Mouse (Mus musculus) macrophage (primary cell): ENCODE measurements around the gene Tbx2. TPM values are rescaled to one million over a fixed set of nuclear protein-coding genes. Genes with fewer than 3 reads are reported as not detected.

Experiments used
- H3K27ac ChIP-seq: fragments of 350-480 bp; formaldehyde crosslinking; 2 replicates; pipeline ENCODE4 v1.9.0; 2021
- H3K36me3 ChIP-seq: fragments of 350-480 bp; formaldehyde crosslinking; 2 replicates; pipeline ENCODE4 v1.9.0; 2021; ENCODE audit errors: inconsistent target
- H3K4me3 ChIP-seq: fragments of 350-480 bp; formaldehyde crosslinking; 2 replicates; pipeline ENCODE4 v1.9.0; 2021; ENCODE audit errors: inconsistent target
- H3K79me2 ChIP-seq: fragments of 350-480 bp; formaldehyde crosslinking; 2 replicates; pipeline ENCODE4 v1.9.0; 2021; ENCODE audit errors: inconsistent target
- WGBS: methylation state at CpG from one replicate; pipeline ENCODE4 v1.1.7; 2026; ENCODE audit warnings: inconsistent platforms; ENCODE audit not compliant: missing documents; 5-methylcytosine and 5-hydroxymethylcytosine counted together
- polyA plus RNA-seq: library from polyadenylated mRNA; stranded (reverse); fragments of 250-400 nt; gene quantifications from 3 replicates; pipeline ENCODE4 v1.2.4, GENCODE M21; 2018; ENCODE audit warnings: inconsistent platforms

Gene Tbx2
- polyA plus RNA-seq, 1 experiment from 2014 or later, result not detected

GRCm38 (mm10) chr11:85864363-85864762 is 32.0 kb downstream of the Tbx2 start:
- 51% methylated on average over 7 of the region's 7 CpGs for WGBS
- H3K36me3 ChIP-seq, result no peaks in the 10 kb centered on the region

GRCm38 (mm10) chr11:85876059-85876788 is 43.9 kb downstream of the Tbx2 start:
- 83% methylated on average over 24 of the region's 24 CpGs for WGBS
- Histone ChIP-seq H3K4me3 (no peak overlapping the region), H3K79me2 (no peaks in the 10 kb centered on the region), H3K36me3 (no peaks in the 10 kb centered on the region), H3K27ac (no peak overlapping the region)

More at GRCm38 (mm10) chr11:85864363-85864762, 32.0 kb downstream of the Tbx2 start:
- H3K79me2 ChIP-seq, result no peaks in the 10 kb centered on the region
- no peak overlapping the region for H3K27ac ChIP-seq
- no peak overlapping the region for H3K4me3 ChIP-seq

- WGBS, result 100% methylated on average over 4 of the region's 4 CpGs
- Histone ChIP-seq H3K4me3 (no peak overlapping the region), H3K36me3 (no peaks in the 10 kb centered on the region), H3K79me2 (no peaks in the 10 kb centered on the region), H3K27ac (no peak overlapping the region)
These were observed 52.1 kb downstream of the Tbx2 start for GRCm38 (mm10) chr11:85884498-85884897.

GRCm38 (mm10) chr11:85885665-85886428 is 53.5 kb downstream of the Tbx2 start, which contains the start of gene Tbx4:
Gene Tbx4 (plus strand): TSS chr11:85886422.
- no peaks in the 10 kb centered on the region for H3K79me2 ChIP-seq
- no peak within 1 kb of the TSS for H3K4me3 ChIP-seq
- H3K27ac ChIP-seq, result no peak within 1 kb of the TSS
- H3K36me3 ChIP-seq, result no peaks in the 10 kb centered on the region
- WGBS, result 59% methylated on average over 27 of the region's 28 CpGs

GRCm38 (mm10) chr11:85886429-85886785 is 54.1 kb downstream of the Tbx2 start:
- no peaks in the 10 kb centered on the region for H3K79me2 ChIP-seq
- no peak overlapping the region for H3K27ac ChIP-seq
- no peak overlapping the region for H3K4me3 ChIP-seq
- 20% methylated on average over 20 of the region's 22 CpGs for WGBS
- no peaks in the 10 kb centered on the region for H3K36me3 ChIP-seq

- Histone ChIP-seq H3K4me3 (no peak overlapping the region), H3K79me2 (no peaks in the 10 kb centered on the region), H3K27ac (no peak overlapping the region), H3K36me3 (no peaks in the 10 kb centered on the region)
- WGBS, result 49% methylated on average over 6 of the region's 6 CpGs
These were observed 54.9 kb downstream of the Tbx2 start for GRCm38 (mm10) chr11:85887273-85887672.

- Histone ChIP-seq H3K27ac (no peak overlapping the region), H3K79me2 (no peaks in the 10 kb centered on the region), H3K4me3 (no peak overlapping the region), H3K36me3 (no peaks in the 10 kb centered on the region)
- WGBS, result 16% methylated on average over 17 of the region's 17 CpGs
These were observed 55.6 kb downstream of the Tbx2 start for GRCm38 (mm10) chr11:85887801-85888450.

- Histone ChIP-seq H3K27ac (no peak overlapping the region), H3K4me3 (no peak overlapping the region), H3K36me3 (no peaks in the 10 kb centered on the region), H3K79me2 (no peaks in the 10 kb centered on the region)
- 8% methylated on average over 26 of the region's 26 CpGs for WGBS
These were observed 56.2 kb downstream of the Tbx2 start for GRCm38 (mm10) chr11:85888451-85888961.

GRCm38 (mm10) chr11:85889056-85889729 is 56.8 kb downstream of the Tbx2 start:
- H3K4me3 ChIP-seq, result no peak overlapping the region
- H3K79me2 ChIP-seq, result no peaks in the 10 kb centered on the region
- H3K27ac ChIP-seq, result no peak overlapping the region
- 68% methylated on average over 8 of the region's 8 CpGs for WGBS
- H3K36me3 ChIP-seq, result no peaks in the 10 kb centered on the region

- WGBS, result 13% methylated on average over 35 of the region's 47 CpGs
- H3K36me3 ChIP-seq, result no peaks in the 10 kb centered on the region
- no peaks in the 10 kb centered on the region for H3K79me2 ChIP-seq
- H3K4me3 ChIP-seq, result no peak overlapping the region
- no peak overlapping the region for H3K27ac ChIP-seq
These were observed 57.6 kb downstream of the Tbx2 start for GRCm38 (mm10) chr11:85889730-85890562.

GRCm38 (mm10) chr11:85890563-85890845 is 58.2 kb downstream of the Tbx2 start:
- Histone ChIP-seq H3K79me2 (no peaks in the 10 kb centered on the region), H3K4me3 (no peak overlapping the region), H3K27ac (no peak overlapping the region), H3K36me3 (no peaks in the 10 kb centered on the region)
- WGBS, result 14% methylated on average over 13 of the region's 13 CpGs

GRCm38 (mm10) chr11:85891010-85891691 is 58.8 kb downstream of the Tbx2 start:
- WGBS, result 12% methylated on average over 13 of the region's 13 CpGs
- H3K27ac ChIP-seq, result no peak overlapping the region
- H3K79me2 ChIP-seq, result no peaks in the 10 kb centered on the region
- no peak overlapping the region for H3K4me3 ChIP-seq
- H3K36me3 ChIP-seq, result no peaks in the 10 kb centered on the region
